Mouse (Mus musculus) limb, embryonic 15.5 days (tissue): Measurements from ENCODE around the gene Stap2. TPM values are rescaled to one million over a fixed set of nuclear protein-coding genes. Genes with fewer than 3 reads are reported as not detected.

Experiments
- ATAC-seq: fragments of 200-750 bp; cut with Nextera tagmentation; 2 replicates; pipeline ENCODE4 v1.8.0; 2017; ENCODE audit warnings: low read depth, moderate TSS enrichment; ENCODE audit not compliant: insufficient number of reproducible peaks, low FRiP score, low TSS enrichment
- H3K27ac ChIP-seq: fragments of 300-500 bp; sonication (generic); 2 replicates; pipeline ENCODE4 v1.5.1; 2015; ENCODE audit warnings: moderate library complexity, mild to moderate bottlenecking, inconsistent platforms
- H3K27me3 ChIP-seq: fragments of 300-500 bp; sonication (generic); 2 replicates; pipeline ENCODE4 v1.6.1; 2015; ENCODE audit warnings: inconsistent platforms
- H3K36me3 ChIP-seq: fragments of 300-500 bp; sonication (generic); 2 replicates; pipeline ENCODE4 v1.6.1; 2015; ENCODE audit warnings: inconsistent platforms
- H3K4me1 ChIP-seq: fragments of 300-500 bp; sonication (generic); 2 replicates; pipeline ENCODE4 v1.6.1; 2015; ENCODE audit warnings: inconsistent platforms
- H3K4me2 ChIP-seq: fragments of 300-500 bp; sonication (generic); 2 replicates; pipeline ENCODE4 v1.6.1; 2015; ENCODE audit warnings: mild to moderate bottlenecking, inconsistent platforms
- H3K4me3 ChIP-seq: fragments of 300-500 bp; sonication (generic); 2 replicates; pipeline ENCODE4 v1.5.1; 2015; ENCODE audit warnings: mild to moderate bottlenecking, inconsistent platforms
- H3K9ac ChIP-seq: fragments of 300-500 bp; sonication (generic); 2 replicates; pipeline ENCODE4 v1.6.1; 2015; ENCODE audit warnings: inconsistent platforms
- H3K9me3 ChIP-seq: fragments of 300-500 bp; sonication (generic); 2 replicates; pipeline ENCODE4 v1.6.1; 2016; ENCODE audit warnings: inconsistent platforms
- WGBS: fragments of 180-500 bp; shearing (Covaris S2); methylation state at CpG from one replicate; pipeline ENCODE4 v1.1.7; 2015; 5-methylcytosine and 5-hydroxymethylcytosine counted together
- polyA plus RNA-seq: library from polyadenylated mRNA; unstranded; fragments of >200 nt; fragmentation: Nextera tagmentation; extraction: Ambion mirVana; gene quantifications from 2 replicates; pipeline ENCODE4 v1.2.1, GENCODE M21; 2015

Gene Stap2
- polyA plus RNA-seq, 1 experiment from 2014 or later: 26.0 TPM

GRCm38 (mm10) chr17:55964496-55964895, 40.9 kb downstream of the Stap2 start:
- H3K4me2 ChIP-seq: no peak overlapping the region
- ATAC-seq: no peak
- no peaks in the 10 kb centered on the region for H3K27me3 ChIP-seq
- H3K9me3 ChIP-seq: no peaks in the 10 kb centered on the region
- WGBS: 92% methylated on average over 10 of the region's 10 CpGs
- H3K36me3 ChIP-seq: peaks cover 62% of the 10 kb centered on the region
- no peak overlapping the region for H3K4me3 ChIP-seq
- H3K4me1 ChIP-seq: peaks cover 16% of the 10 kb centered on the region
- H3K27ac ChIP-seq: no peak overlapping the region
- H3K9ac ChIP-seq: no peak overlapping the region

GRCm38 (mm10) chr17:55963171-55963570, 42.2 kb downstream of the Stap2 start:
- ATAC-seq: no peak
- no peaks in the 10 kb centered on the region for H3K27me3 ChIP-seq
- no peaks in the 10 kb centered on the region for H3K9me3 ChIP-seq
- H3K9ac ChIP-seq: no peak overlapping the region
- no peak overlapping the region for H3K27ac ChIP-seq
- no peak overlapping the region for H3K4me2 ChIP-seq
- 74% methylated on average over 14 of the region's 14 CpGs for WGBS
- H3K4me1 ChIP-seq: peaks cover 16% of the 10 kb centered on the region
- H3K4me3 ChIP-seq: no peak overlapping the region
- H3K36me3 ChIP-seq: peaks cover 62% of the 10 kb centered on the region

GRCm38 (mm10) chr17:55961631-55962030, 43.8 kb downstream of the Stap2 start:
- H3K9ac ChIP-seq: no peak overlapping the region
- WGBS: 93% methylated on average over 7 of the region's 7 CpGs
- no peaks in the 10 kb centered on the region for H3K27me3 ChIP-seq
- ATAC-seq: no peak
- peaks cover 46% of the 10 kb centered on the region for H3K36me3 ChIP-seq
- H3K9me3 ChIP-seq: no peaks in the 10 kb centered on the region
- peaks cover 24% of the 10 kb centered on the region for H3K4me1 ChIP-seq
- H3K4me2 ChIP-seq: no peak overlapping the region
- H3K27ac ChIP-seq: no peak overlapping the region
- no peak overlapping the region for H3K4me3 ChIP-seq

- H3K36me3 ChIP-seq: peaks cover 38% of the 10 kb centered on the region
- no peak for ATAC-seq
- no peak overlapping the region for H3K9ac ChIP-seq
- H3K4me1 ChIP-seq: peaks cover 32% of the 10 kb centered on the region
- H3K4me2 ChIP-seq: no peak overlapping the region
- no peak overlapping the region for H3K27ac ChIP-seq
- H3K4me3 ChIP-seq: no peak overlapping the region
- no peaks in the 10 kb centered on the region for H3K27me3 ChIP-seq
- H3K9me3 ChIP-seq: no peaks in the 10 kb centered on the region
Observed at GRCm38 (mm10) chr17:55960791-55961190, 44.6 kb downstream of the Stap2 start.

- H3K36me3 ChIP-seq: peaks cover 33% of the 10 kb centered on the region
- peak overlapping the region; percentile 98 for H3K27ac ChIP-seq
- H3K4me3 ChIP-seq: peak overlapping the region; percentile 62
- H3K4me1 ChIP-seq: peaks cover 32% of the 10 kb centered on the region
- no peaks in the 10 kb centered on the region for H3K9me3 ChIP-seq
- H3K9ac ChIP-seq: peak overlapping the region; percentile 39; the same call in 1 of the 2 replicates
- ATAC-seq: no peak
- H3K4me2 ChIP-seq: peak overlapping the region; percentile 50
- WGBS: 70% methylated on average over 10 of the region's 10 CpGs
- peaks cover under 1% of the 10 kb centered on the region; the same call in 1 of the 2 replicates for H3K27me3 ChIP-seq
Observed at GRCm38 (mm10) chr17:55959946-55960740, 45.2 kb downstream of the Stap2 start.

- under 1% methylated on average over 45 of the region's 46 CpGs for WGBS
Observed at GRCm38 (mm10) chr17:55958918-55959728, 46.3 kb downstream of the Stap2 start, which contains the start of gene Yju2. Gene Yju2 (plus strand): TSS chr17:55959099.

GRCm38 (mm10) chr17:55958584-55958886, 46.8 kb downstream of the Stap2 start:
- H3K4me3 ChIP-seq: peak overlapping the region; percentile 62
- WGBS: 27% methylated on average over 2 of the region's 2 CpGs
- H3K9me3 ChIP-seq: no peaks in the 10 kb centered on the region

More at GRCm38 (mm10) chr17:55958918-55959728, 46.3 kb downstream of the Stap2 start, which contains the start of gene Yju2:
- peak within 1 kb of the TSS; percentile 98 for H3K27ac ChIP-seq
- ATAC-seq: peak; percentile 91
- H3K4me2 ChIP-seq: peak within 1 kb of the TSS; percentile 70
- H3K9ac ChIP-seq: peak within 1 kb of the TSS; percentile 39
- peaks cover 32% of the 10 kb centered on the region for H3K4me1 ChIP-seq
- no peaks in the 10 kb centered on the region for H3K9me3 ChIP-seq
- peaks cover 10% of the 10 kb centered on the region for H3K27me3 ChIP-seq
- peak within 1 kb of the TSS; percentile 62 for H3K4me3 ChIP-seq
- H3K36me3 ChIP-seq: peaks cover 23% of the 10 kb centered on the region

GRCm38 (mm10) chr17:55957726-55958583, 47.4 kb downstream of the Stap2 start:
- H3K27ac ChIP-seq: peak overlapping the region; percentile 98
- H3K4me2 ChIP-seq: peak overlapping the region; percentile 70
- peak overlapping the region; percentile 26; the same call in 1 of the 2 replicates for H3K9ac ChIP-seq
- H3K4me1 ChIP-seq: peaks cover 28% of the 10 kb centered on the region
- H3K4me3 ChIP-seq: peak overlapping the region; percentile 62
- peaks cover 18% of the 10 kb centered on the region for H3K36me3 ChIP-seq
- no peak for ATAC-seq
- H3K9me3 ChIP-seq: no peaks in the 10 kb centered on the region
- 81% methylated on average over 13 of the region's 13 CpGs for WGBS
- H3K27me3 ChIP-seq: peaks cover 15% of the 10 kb centered on the region

More at GRCm38 (mm10) chr17:55958584-55958886, 46.8 kb downstream of the Stap2 start:
- H3K9ac ChIP-seq: peak overlapping the region; percentile 26; the same call in 1 of the 2 replicates
- H3K36me3 ChIP-seq: peaks cover 18% of the 10 kb centered on the region
- H3K4me1 ChIP-seq: peaks cover 32% of the 10 kb centered on the region
- peak overlapping the region; percentile 98 for H3K27ac ChIP-seq
- H3K27me3 ChIP-seq: peaks cover 15% of the 10 kb centered on the region
- ATAC-seq: no peak
- peak overlapping the region; percentile 70 for H3K4me2 ChIP-seq

GRCm38 (mm10) chr17:55957168-55957567, 48.2 kb downstream of the Stap2 start:
- Histone ChIP-seq H3K4me3 (no peak overlapping the region), H3K27me3 (peaks cover 15% of the 10 kb centered on the region), H3K4me2 (no peak overlapping the region), H3K36me3 (peaks cover 15% of the 10 kb centered on the region), H3K9ac (0 out of 2 replicates have a peak overlapping the region, but pooled peaks have one; percentile 8), H3K4me1 (peaks cover 27% of the 10 kb centered on the region), H3K9me3 (no peaks in the 10 kb centered on the region), H3K27ac (no peak overlapping the region; the same call in 1 of the 2 replicates)
- 15% methylated on average over 9 of the region's 9 CpGs for WGBS
- ATAC-seq: no peak

GRCm38 (mm10) chr17:55956591-55956990, 48.8 kb downstream of the Stap2 start:
- 32% methylated on average over 6 of the region's 6 CpGs for WGBS
- ATAC-seq: no peak
- no peak overlapping the region for H3K9ac ChIP-seq
- no peak overlapping the region for H3K27ac ChIP-seq
- no peaks in the 10 kb centered on the region for H3K9me3 ChIP-seq
- peak overlapping the region; percentile 76 for H3K4me2 ChIP-seq
- peaks cover 9% of the 10 kb centered on the region for H3K36me3 ChIP-seq
- H3K4me3 ChIP-seq: peak overlapping the region; percentile 47
- H3K27me3 ChIP-seq: peaks cover 15% of the 10 kb centered on the region
- H3K4me1 ChIP-seq: peaks cover 27% of the 10 kb centered on the region

- Histone ChIP-seq H3K9me3 (no peaks in the 10 kb centered on the region), H3K27me3 (peaks cover 19% of the 10 kb centered on the region), H3K4me2 (peak overlapping the region; percentile 76), H3K27ac (no peak overlapping the region), H3K36me3 (peaks cover 4% of the 10 kb centered on the region), H3K4me1 (peaks cover 27% of the 10 kb centered on the region), H3K4me3 (peak overlapping the region; percentile 47), H3K9ac (0 out of 2 replicates have a peak overlapping the region, but pooled peaks have one; percentile 33)
- ATAC-seq: no peak
- 2% methylated on average over 26 of the region's 26 CpGs for WGBS
Observed at GRCm38 (mm10) chr17:55956129-55956528, 49.3 kb downstream of the Stap2 start.
